Mouse (Mus musculus): Measurements from ENCODE around the gene Scgb1b10. TPM values are rescaled to one million over a fixed set of nuclear protein-coding genes. Genes with fewer than 3 reads are reported as not detected.

Gene Scgb1b10
- not detected for total RNA-seq (2023)

GRCm38 (mm10) chr7:32100553-32100952 is at the start of gene Scgb1b10:
Gene Scgb1b10, plus strand, starts transcription at chr7:32100853.

Other genes with a start within 250 kb of the Scgb1b10 start
- not detected for gene Scgb2b11, start 110.3 kb downstream of the Scgb1b10 start, total RNA-seq (2023)
- not detected for gene Scgb1b11, start 122.0 kb downstream of the Scgb1b10 start, total RNA-seq (2023)
- gene Scgb2b12, start 226.4 kb downstream of the Scgb1b10 start, total RNA-seq (2023), result not detected
- not detected for gene Scgb1b12, start 233.3 kb downstream of the Scgb1b10 start, total RNA-seq (2023)

Measured in neutrophil, adult 59 days (primary cell).